Mouse (Mus musculus): ENCODE results near the gene Lamtor5. TPM values are rescaled to one million over a fixed set of nuclear protein-coding genes. Genes with fewer than 3 reads are reported as not detected.
A peak's percentile ranks its signal among the peaks of the same experiment; 100 is the strongest.

The Lamtor5 gene
- polyA plus RNA-seq, 1 experiment from 2014 or later: 99.8 TPM

- TF ChIP-seq EP300 (IDR thresholded peaks at IDR 0.05; ENCODE audit: low read depth) (no peak), CTCF (IDR thresholded peaks at IDR 0.05; ENCODE audit: low read depth) (no peak)
- ATAC-seq: no peak
- Histone ChIP-seq H3K4me1 (ENCODE audit: insufficient read depth) (peaks cover 12% of the 10 kb centered on the region), H3K27me3 (ENCODE audit: insufficient read depth, low read length) (no peaks in the 10 kb centered on the region), H3K9me3 (ENCODE audit: low read length) (no peaks in the 10 kb centered on the region), H3K36me3 (replicated peaks; ENCODE audit: insufficient read depth, low read length) (peaks cover 27% of the 10 kb centered on the region), H3K4me3 (ENCODE audit: low read depth, low read length) (no peak overlapping the region), H3K27ac (ENCODE audit: low read depth) (no peak overlapping the region), H3K4me2 (ENCODE audit: low read depth, low read length) (no peak overlapping the region), H3K9ac (replicated peaks) (no peak overlapping the region)
- DNase-seq: no peak
- 91% methylated on average over 3 of the region's 3 CpGs for WGBS (ENCODE audit: insufficient replicate concordance)
These were observed 38.7 kb downstream of the Lamtor5 start for GRCm38 (mm10) chr3:107317338-107317737.

GRCm38 (mm10) chr3:107321141-107321540 is 42.5 kb downstream of the Lamtor5 start:
- DNase-seq (no peak), ATAC-seq (no peak)
- H3K27me3 ChIP-seq (ENCODE audit: insufficient read depth, low read length): no peaks in the 10 kb centered on the region
- 85% methylated on average over 2 of the region's 2 CpGs for WGBS (ENCODE audit: insufficient replicate concordance)
- H3K27ac ChIP-seq (ENCODE audit: low read depth): no peak overlapping the region
- no peak overlapping the region for H3K9ac ChIP-seq (replicated peaks)
- no peak overlapping the region for H3K4me2 ChIP-seq (ENCODE audit: low read depth, low read length)
- H3K4me1 ChIP-seq (ENCODE audit: insufficient read depth): peaks cover 27% of the 10 kb centered on the region
- no peak for TF ChIP-seq CTCF (IDR thresholded peaks at IDR 0.05; ENCODE audit: low read depth)
- no peak for TF ChIP-seq EP300 (IDR thresholded peaks at IDR 0.05; ENCODE audit: low read depth)
- H3K4me3 ChIP-seq (ENCODE audit: low read depth, low read length): no peak overlapping the region
- no peaks in the 10 kb centered on the region for H3K9me3 ChIP-seq (ENCODE audit: low read length)
- peaks cover 36% of the 10 kb centered on the region for H3K36me3 ChIP-seq (replicated peaks; ENCODE audit: insufficient read depth, low read length)

DNA sequence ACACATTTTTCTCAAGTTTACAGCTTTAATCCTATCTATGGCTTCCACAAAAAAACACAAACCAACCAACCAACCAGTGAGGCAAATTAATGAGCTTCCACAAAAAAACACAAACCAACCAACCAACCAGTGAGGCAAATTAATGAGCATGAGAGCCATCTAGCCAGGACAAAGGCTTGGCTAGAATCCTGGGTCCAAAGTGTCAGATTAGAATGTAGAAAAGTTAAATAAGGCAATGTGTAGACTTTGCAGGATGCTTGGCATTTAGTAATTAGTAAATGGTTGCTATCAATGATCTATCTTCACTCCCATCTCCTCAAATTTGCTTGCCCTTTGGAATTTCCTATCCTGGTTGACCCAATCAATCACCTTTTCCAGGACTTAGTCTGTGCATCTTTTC is 43.1 kb downstream of the Lamtor5 start:
- Histone ChIP-seq H3K4me2 (ENCODE audit: low read depth, low read length) (0 out of 2 replicates have a peak overlapping the region, but pooled peaks have one; percentile 11), H3K27ac (ENCODE audit: low read depth) (no peak overlapping the region), H3K4me3 (ENCODE audit: low read depth, low read length) (no peak overlapping the region), H3K27me3 (ENCODE audit: insufficient read depth, low read length) (no peaks in the 10 kb centered on the region), H3K9me3 (ENCODE audit: low read length) (no peaks in the 10 kb centered on the region), H3K9ac (replicated peaks) (no peak overlapping the region), H3K4me1 (ENCODE audit: insufficient read depth) (peaks cover 27% of the 10 kb centered on the region), H3K36me3 (replicated peaks; ENCODE audit: insufficient read depth, low read length) (peaks cover 35% of the 10 kb centered on the region)
- DNase-seq (no peak), ATAC-seq (no peak)
- TF ChIP-seq CTCF (IDR thresholded peaks at IDR 0.05; ENCODE audit: low read depth) (no peak), EP300 (IDR thresholded peaks at IDR 0.05; ENCODE audit: low read depth) (no peak)

- Histone ChIP-seq H3K27ac (ENCODE audit: low read depth) (no peak overlapping the region), H3K4me2 (ENCODE audit: low read depth, low read length) (no peak overlapping the region), H3K4me1 (ENCODE audit: insufficient read depth) (peaks cover 35% of the 10 kb centered on the region), H3K9me3 (ENCODE audit: low read length) (no peaks in the 10 kb centered on the region), H3K27me3 (ENCODE audit: insufficient read depth, low read length) (no peaks in the 10 kb centered on the region), H3K9ac (replicated peaks) (no peak overlapping the region), H3K36me3 (replicated peaks; ENCODE audit: insufficient read depth, low read length) (peaks cover 51% of the 10 kb centered on the region), H3K4me3 (ENCODE audit: low read depth, low read length) (no peak overlapping the region)
- DNase-seq (no peak), ATAC-seq (no peak)
- WGBS (ENCODE audit: insufficient replicate concordance): 93% methylated on average over 1 of the region's 1 CpGs
- TF ChIP-seq CTCF (IDR thresholded peaks at IDR 0.05; ENCODE audit: low read depth) (no peak), EP300 (IDR thresholded peaks at IDR 0.05; ENCODE audit: low read depth) (no peak)
These were observed 47.8 kb downstream of the Lamtor5 start for GRCm38 (mm10) chr3:107326442-107326841.

DNA sequence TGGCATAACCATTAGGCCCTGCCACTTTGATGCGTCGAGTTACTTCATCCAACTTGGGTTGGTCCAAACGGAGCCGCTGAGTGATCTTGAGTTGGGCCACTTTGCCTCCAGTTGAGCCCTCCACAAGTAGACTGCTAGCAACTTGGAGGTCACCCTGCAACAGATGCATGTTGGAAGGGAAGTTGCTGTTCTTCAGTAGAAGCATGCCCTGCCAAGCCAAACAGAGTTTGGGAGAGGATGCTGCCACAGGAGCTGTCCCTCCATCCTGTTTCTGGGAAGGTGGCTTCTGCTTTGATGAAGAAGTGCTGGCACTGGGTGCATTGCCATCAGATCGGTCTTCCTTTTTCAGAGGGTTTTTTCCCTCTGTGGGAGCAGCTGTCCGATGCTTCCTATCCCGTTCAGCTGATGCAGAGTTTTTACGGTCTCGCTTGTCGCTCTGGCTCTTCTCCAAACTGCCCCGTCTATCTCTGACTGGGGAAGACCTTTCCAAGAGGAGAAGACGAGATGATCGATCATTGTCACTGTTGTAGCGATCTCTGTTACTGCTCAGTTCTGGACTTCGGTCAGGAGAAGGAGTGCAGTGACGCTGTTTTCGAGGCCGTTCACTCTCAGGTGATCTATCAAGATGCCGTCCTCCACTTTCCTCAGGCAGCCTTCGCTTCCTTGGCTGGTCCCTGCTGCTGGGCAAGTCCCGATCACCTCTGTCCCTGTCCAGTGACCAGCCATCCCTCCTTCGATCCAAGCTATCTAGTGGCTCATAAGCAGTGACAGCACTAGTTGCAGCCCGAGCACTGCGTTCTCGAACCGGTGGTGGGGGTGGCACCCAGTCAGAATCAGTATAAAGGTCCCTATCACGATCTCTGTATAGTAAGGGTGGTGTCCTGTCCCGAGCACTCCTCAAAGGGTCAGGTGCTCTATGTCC is 52.1 kb downstream of the Lamtor5 start:
- H3K4me1 ChIP-seq (ENCODE audit: insufficient read depth): peaks cover 20% of the 10 kb centered on the region
- H3K9me3 ChIP-seq (ENCODE audit: low read length): no peaks in the 10 kb centered on the region
- 0 out of 2 replicates have a peak overlapping the region, but pooled peaks have one; percentile 92 for H3K27ac ChIP-seq (ENCODE audit: low read depth)
- peak overlapping the region; percentile 90 for H3K4me3 ChIP-seq (ENCODE audit: low read depth, low read length)
- 65% methylated on average over 28 of the region's 28 CpGs for WGBS (ENCODE audit: insufficient replicate concordance)
- no peaks in the 10 kb centered on the region for H3K27me3 ChIP-seq (ENCODE audit: insufficient read depth, low read length)
- peaks cover 38% of the 10 kb centered on the region for H3K36me3 ChIP-seq (replicated peaks; ENCODE audit: insufficient read depth, low read length)
- peak overlapping the region; percentile 93 for H3K4me2 ChIP-seq (ENCODE audit: low read depth, low read length)
- peak overlapping the region; percentile 91 for H3K9ac ChIP-seq (replicated peaks)
- DNase-seq (peak; percentile 18), ATAC-seq (no peak)
- TF ChIP-seq EP300 (IDR thresholded peaks at IDR 0.05; ENCODE audit: low read depth): no peak
- no peak for TF ChIP-seq CTCF (IDR thresholded peaks at IDR 0.05; ENCODE audit: low read depth)

DNA sequence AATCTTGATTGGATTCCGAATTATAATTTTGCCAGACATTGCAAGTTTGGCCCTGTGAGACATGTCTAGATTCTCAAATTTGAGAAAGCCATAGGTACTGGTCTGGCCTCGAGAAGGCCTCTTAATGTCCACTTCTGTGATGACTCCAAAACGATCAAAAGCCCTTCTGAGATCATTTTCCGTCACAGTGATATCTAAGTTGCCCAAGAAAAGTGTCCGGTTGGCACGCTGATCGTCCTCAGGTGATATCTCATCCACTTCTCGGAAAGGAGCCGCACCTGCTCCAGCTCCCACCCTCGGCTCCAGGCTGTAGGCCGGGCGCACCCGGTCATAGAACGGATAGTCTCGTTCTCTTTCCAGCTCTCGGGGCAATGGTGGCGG is 53.1 kb downstream of the Lamtor5 start:
- peak overlapping the region; percentile 91 for H3K9ac ChIP-seq (replicated peaks)
- WGBS (ENCODE audit: insufficient replicate concordance): 15% methylated on average over 17 of the region's 17 CpGs
- H3K4me2 ChIP-seq (ENCODE audit: low read depth, low read length): peak overlapping the region; percentile 93
- TF ChIP-seq CTCF (IDR thresholded peaks at IDR 0.05; ENCODE audit: low read depth) (no peak), EP300 (IDR thresholded peaks at IDR 0.05; ENCODE audit: low read depth) (no peak)
- no peaks in the 10 kb centered on the region for H3K9me3 ChIP-seq (ENCODE audit: low read length)
- peak overlapping the region; percentile 90 for H3K4me3 ChIP-seq (ENCODE audit: low read depth, low read length)
- no peaks in the 10 kb centered on the region for H3K27me3 ChIP-seq (ENCODE audit: insufficient read depth, low read length)
- H3K4me1 ChIP-seq (ENCODE audit: insufficient read depth): peaks cover 22% of the 10 kb centered on the region
- DNase-seq (no peak), ATAC-seq (no peak)
- peak overlapping the region; percentile 92 for H3K27ac ChIP-seq (ENCODE audit: low read depth)
- peaks cover 31% of the 10 kb centered on the region for H3K36me3 ChIP-seq (replicated peaks; ENCODE audit: insufficient read depth, low read length)

All from liver, postnatal 0 days (tissue).